Mouse (Mus musculus) bone marrow macrophage, adult 2 months (primary cell): ENCODE measurements around the gene Chaf1a.

Experiments
- CTCF ChIP-seq: IDR thresholded peaks from 2 replicates; pipeline ENCODE4 v1.5.1; 2012; ENCODE audit warnings: low read depth, mild to moderate bottlenecking, low read length, moderate library complexity
- POLR2A ChIP-seq: IDR thresholded peaks from 2 replicates; pipeline ENCODE4 v1.6.1; 2012; ENCODE audit warnings: mild to moderate bottlenecking, low read depth, low read length, borderline replicate concordance

- TF ChIP-seq CTCF (no peak), POLR2A (no peak)
These were observed 19.7 kb upstream of the Chaf1a start for GRCm38 (mm10) chr17:56020400-56021084.
